Mouse (Mus musculus): Measurements from ENCODE around the gene Acsbg2. TPM values are rescaled to one million over a fixed set of nuclear protein-coding genes. Genes with fewer than 3 reads are reported as not detected.

The Acsbg2 gene
- total and polyA plus RNA-seq, 3 experiments: not detected

GRCm38 (mm10) chr17:56804952-56805351, 69.3 kb downstream of the Acsbg2 start:
- Histone ChIP-seq H3K4me3 (ENCODE audit: control insufficient read depth in 1 of 2, insufficient read depth in 1 of 2, low read depth in 2 of 2, low read length in 2 of 2) (no peak overlapping the region), H3K27me3 (ENCODE audit: control insufficient read depth in 1 of 2, insufficient read depth in 2 of 2, low read length in 2 of 2) (no peaks in the 10 kb centered on the region), H3K36me3 (ENCODE audit: control insufficient read depth in 1 of 2, insufficient read depth in 2 of 2, low read length in 2 of 2) (no peaks in the 10 kb centered on the region), H3K27ac (ENCODE audit: control insufficient read depth, low read depth, low read length) (no peak overlapping the region), H3K9me3 (replicated peaks; ENCODE audit: insufficient read depth, low read length) (no peaks in the 10 kb centered on the region), H3K4me1 (ENCODE audit: control insufficient read depth in 1 of 2, insufficient read depth in 2 of 2, low read length in 2 of 2) (no peaks in the 10 kb centered on the region), H3K9ac (ENCODE audit: control insufficient read depth, low read depth, low read length, poor library complexity, severe bottlenecking) (no peak overlapping the region), H3K79me2 (ENCODE audit: control insufficient read depth, insufficient read depth, low read length, poor library complexity) (no peaks in the 10 kb centered on the region)
- no peak for DNase-seq (ENCODE audit: low read depth, low spot score)
- TF ChIP-seq HCFC1 (IDR thresholded peaks at IDR 0.05; ENCODE audit: low read depth, low read length) (no peak), TCF12 (IDR thresholded peaks at IDR 0.05; ENCODE audit: low read depth, low read length) (no peak)

- DNase-seq (ENCODE audit: low read depth, low spot score): no peak
- TF ChIP-seq E2F4 (IDR thresholded peaks at IDR 0.05; ENCODE audit: borderline replicate concordance, low read depth, low read length) (no peak), KAT2A (conservative IDR thresholded peaks at IDR 0.05; ENCODE audit: low read depth, low read length) (no peak), TBP (IDR thresholded peaks at IDR 0.05; ENCODE audit: low read depth, low read length) (no peak), NRF1 (IDR thresholded peaks at IDR 0.05; ENCODE audit: insufficient read depth, low read depth, low read length, poor library complexity, severe bottlenecking) (no peak), POLR2AphosphoS2 (IDR thresholded peaks at IDR 0.05; ENCODE audit: low read length) (no peak), SIN3A (IDR thresholded peaks at IDR 0.05; ENCODE audit: low read length) (no peak), GABPA (IDR thresholded peaks at IDR 0.05; ENCODE audit: low read depth, low read length) (no peak), TCF12 (IDR thresholded peaks at IDR 0.05; ENCODE audit: low read depth, low read length) (no peak), UBTF (IDR thresholded peaks at IDR 0.05; ENCODE audit: borderline replicate concordance, insufficient read depth, low read depth, low read length) (no peak), MAX (IDR thresholded peaks at IDR 0.05; ENCODE audit: low read length) (no peak), RCOR1 (IDR thresholded peaks at IDR 0.05; ENCODE audit: low read depth, low read length) (no peak), CHD2 (IDR thresholded peaks at IDR 0.05; ENCODE audit: low read length) (no peak), HCFC1 (IDR thresholded peaks at IDR 0.05; ENCODE audit: low read depth, low read length) (no peak), EP300 (IDR thresholded peaks at IDR 0.05; ENCODE audit: low read depth in 1 of 2, low read length in 2 of 2) (no peak), POLR2AphosphoS5 (IDR thresholded peaks at IDR 0.05; ENCODE audit: borderline replicate concordance, low read depth, low read length) (no peak), ETS1 (IDR thresholded peaks at IDR 0.05; ENCODE audit: low read depth, low read length) (no peak)
- H3K9ac ChIP-seq (ENCODE audit: control insufficient read depth, low read depth, low read length, poor library complexity, severe bottlenecking): no peak overlapping the region
- no peaks in the 10 kb centered on the region for H3K4me1 ChIP-seq (ENCODE audit: control insufficient read depth in 1 of 2, insufficient read depth in 2 of 2, low read length in 2 of 2)
- H3K9me3 ChIP-seq (replicated peaks; ENCODE audit: insufficient read depth, low read length): no peaks in the 10 kb centered on the region
- H3K27ac ChIP-seq (ENCODE audit: control insufficient read depth, low read depth, low read length): no peak overlapping the region
- no peaks in the 10 kb centered on the region for H3K79me2 ChIP-seq (ENCODE audit: control insufficient read depth, insufficient read depth, low read length, poor library complexity)
- no peak overlapping the region for H3K4me3 ChIP-seq (ENCODE audit: control insufficient read depth in 1 of 2, insufficient read depth in 1 of 2, low read depth in 2 of 2, low read length in 2 of 2)
- no peaks in the 10 kb centered on the region for H3K36me3 ChIP-seq (ENCODE audit: control insufficient read depth in 1 of 2, insufficient read depth in 2 of 2, low read length in 2 of 2)
- H3K27me3 ChIP-seq (ENCODE audit: control insufficient read depth in 1 of 2, insufficient read depth in 2 of 2, low read length in 2 of 2): no peaks in the 10 kb centered on the region
These were observed 72.2 kb downstream of the Acsbg2 start for GRCm38 (mm10) chr17:56802065-56802464.
